ENCODE assay signal across 20 mouse cellular contexts in the genomic region with DNA sequence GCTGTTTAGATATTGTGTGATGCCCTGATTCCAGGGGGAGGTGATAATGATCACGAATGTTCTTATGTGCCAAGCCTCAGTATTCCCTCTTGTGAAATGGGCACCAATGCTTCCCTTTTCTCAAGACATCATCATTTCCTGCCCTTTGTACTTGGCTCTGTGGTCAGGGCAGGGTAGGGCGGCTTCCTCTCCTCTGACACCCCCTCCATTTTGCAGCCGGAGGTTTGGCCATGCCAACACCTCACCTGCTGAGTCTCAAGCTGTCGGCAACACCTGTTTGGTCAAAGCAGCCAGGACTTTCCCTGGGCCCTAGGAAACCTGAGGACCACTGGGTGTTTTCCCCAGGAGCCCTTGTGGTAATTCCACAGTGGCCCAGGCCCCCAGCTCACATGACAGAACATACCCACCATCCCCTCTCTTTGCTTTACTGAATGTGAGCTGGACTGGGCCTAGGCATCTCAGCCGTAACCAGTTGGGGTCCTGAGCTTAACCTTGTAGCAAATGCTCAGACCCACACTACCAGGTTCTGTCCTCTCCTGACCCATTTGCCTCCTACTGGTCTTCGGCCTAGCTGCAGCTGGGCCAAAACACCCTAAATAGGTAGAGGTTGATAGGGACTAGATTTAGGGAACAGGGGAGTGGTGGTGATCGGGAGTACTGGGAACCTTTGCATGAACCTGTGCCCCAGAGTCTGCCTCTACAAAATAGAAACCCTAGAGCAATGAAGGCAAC. TPM values are rescaled to one million over a fixed set of nuclear protein-coding genes. Genes with fewer than 3 reads are reported as not detected.
A peak's percentile ranks its signal among the peaks of the same experiment; 100 is the strongest.
DNase-seq lines count a peak whose midpoint lies in the region; ATAC-seq and TF ChIP-seq lines count a peak whose summit lies in the region.
"Had no signal": no experiment of that assay in that cellular context is flagged by ENCODE, and none has a peak within 500 bp of the region (broad histone marks: within the 10 kb centered on the region; RNA-seq: fewer than 3 reads in every experiment).

No protein-coding gene starts in this region.

- no peak for TF ChIP-seq CTCF in CH12.LX (conservative IDR thresholded peaks at IDR 0.05 in 1 of 2, IDR thresholded peaks at IDR 0.05 in 1 of 2; ENCODE audit: low read depth in 2 of 2, low read length in 2 of 2)

- in situ Hi-C loops in CH12.LX (cut with MboI; ENCODE audit: low pct_ligation_motif_present, low pct_unique_long_range_greater_than_20kb, low sequenced_read_pairs): no loop called here

- no peak overlapping the region for H3K27ac ChIP-seq in CH12.LX (ENCODE audit: insufficient read depth, low read depth)
- H3K27ac ChIP-seq: heart, embryonic 15.5 days; hindbrain, embryonic 10.5 days; limb, embryonic 13.5 days; liver, embryonic 14.5 days; neural tube, embryonic 12.5 days had no signal

- no peaks in the 10 kb centered on the region for H3K9me3 ChIP-seq in CH12.LX (replicated peaks; ENCODE audit: low read length)
- H3K9me3 ChIP-seq: heart, embryonic 15.5 days; hindbrain, embryonic 10.5 days; limb, embryonic 13.5 days; neural tube, embryonic 12.5 days had no signal

- no peak; the same call in 1 of the 2 replicates for TF ChIP-seq RAD21 in CH12.LX (IDR thresholded peaks at IDR 0.05; ENCODE audit: low read depth, low read length)

- no peak for TF ChIP-seq EP300 in CH12.LX (IDR thresholded peaks at IDR 0.05; ENCODE audit: low read length)

- H3K79me2 ChIP-seq in CH12.LX (replicated peaks; ENCODE audit: control insufficient read depth, extremely low read depth, insufficient read depth, poor library complexity, severe bottlenecking): no peaks in the 10 kb centered on the region

- 0 out of 2 replicates have a peak overlapping the region, but pooled peaks have one; percentile 18 for H3K4me2 ChIP-seq in CH12.LX (ENCODE audit: insufficient read depth, low read depth, poor library complexity, severe bottlenecking)
- H3K4me2 ChIP-seq: heart, embryonic 15.5 days; limb, embryonic 13.5 days; neural tube, embryonic 12.5 days had no signal

- H3K36me3 ChIP-seq in CH12.LX (replicated peaks in 1 of 2; ENCODE audit: control insufficient read depth in 1 of 2, insufficient read depth in 1 of 2, low read length in 1 of 2): no peaks in the 10 kb centered on the region
- H3K36me3 ChIP-seq: heart, embryonic 15.5 days; hindbrain, embryonic 10.5 days; limb, embryonic 13.5 days; neural tube, embryonic 12.5 days had no signal

- no peak for DNase-seq in CH12.LX (ENCODE audit: extremely low read depth)
- peak; percentile 97 for DNase-seq in brain, adult 2 months (ENCODE audit: low read depth, low spot score)
- DNase-seq in cerebellum, adult 9-11 months: peak; percentile 97
- no peak for DNase-seq in layer of hippocampus, adult 11-12 months (ENCODE audit: low spot score)
- no peak for DNase-seq in neural tube, embryonic 10.5 days (ENCODE audit: extremely low spot score, low spot score)
- DNase-seq: adrenal gland, postnatal 36 days; kidney, postnatal 10 days; layer of hippocampus, adult 9-11 months; right cerebral cortex, postnatal 25 days; thymus, postnatal 36 days had no signal

- H3K9ac ChIP-seq in CH12.LX (ENCODE audit: insufficient read depth, low read depth): no peak overlapping the region
- H3K9ac ChIP-seq: heart, embryonic 15.5 days; limb, embryonic 13.5 days; liver, embryonic 14.5 days; neural tube, embryonic 12.5 days had no signal

- H3K27me3 ChIP-seq in CH12.LX (replicated peaks): no peaks in the 10 kb centered on the region

- dilution Hi-C loops in CH12.LX (cut with MboI; ENCODE audit: extremely low pct_ligation_motif_present, extremely low pct_unique_long_range_greater_than_20kb, low sequenced_read_pairs): no loop called here

- TF ChIP-seq POLR2A in CH12.LX (IDR thresholded peaks at IDR 0.05; ENCODE audit: low read depth, low read length): no peak

- no peak overlapping the region for H3K4me3 ChIP-seq in CH12.LX (replicated peaks in 1 of 3; ENCODE audit: low read depth in 2 of 3, low read length in 2 of 3, poor library complexity in 1 of 3)
- H3K4me3 ChIP-seq: erythroblast, embryonic 14.5 days; heart, embryonic 15.5 days; hindbrain, embryonic 10.5 days; limb, embryonic 13.5 days; neural tube, embryonic 12.5 days had no signal

- ATAC-seq in megakaryocyte, adult 5-6 weeks (ENCODE audit: poor library complexity, severe bottlenecking): peak; percentile 91
- ATAC-seq in monocyte, adult 5-6 weeks (replicated peaks; ENCODE audit: insufficient number of reproducible peaks, low FRiP score, low TSS enrichment, poor library complexity, severe bottlenecking): no peak
- ATAC-seq: forebrain, embryonic 16.5 days; midbrain, embryonic 16.5 days had no signal

- H3K4me1 ChIP-seq in CH12.LX (ENCODE audit: control insufficient read depth in 1 of 2, insufficient read depth in 2 of 2): peaks cover 27 to 72% of the 10 kb centered on the region in 2 experiments

TF ChIP-seq in CH12.LX, 34 proteins besides CTCF, POLR2A, EP300 and RAD21:
- no peak for TF ChIP-seq JUND (conservative IDR thresholded peaks at IDR 0.05; ENCODE audit: low read depth, low read length)
- TF ChIP-seq MAFK (IDR thresholded peaks at IDR 0.05; ENCODE audit: insufficient replicate concordance, low read length): no peak
- TF ChIP-seq ZMIZ1 (IDR thresholded peaks at IDR 0.05; ENCODE audit: low read depth, low read length): no peak
- TF ChIP-seq BHLHE40 (IDR thresholded peaks at IDR 0.05; ENCODE audit: low read depth, low read length): peak; percentile 90
- no peak for TF ChIP-seq SIN3A (IDR thresholded peaks at IDR 0.05; ENCODE audit: low read length)
- TF ChIP-seq TCF12 (IDR thresholded peaks at IDR 0.05; ENCODE audit: low read depth, low read length): peak; percentile 46; the same call in 1 of the 2 replicates

RNA-seq across cellular contexts. Expression of a gene that starts 7.7 kb away (rescaled TPM):
- not detected in 2 replicates for total RNA-seq in CH12.LX (2012; rRNA removed)
- not detected in 2 replicates for total RNA-seq in CH12.LX (2014; rRNA removed)
- polyA plus RNA-seq in CH12.LX (2012; ENCODE audit: insufficient read length, low read depth): not detected in 2 replicates
- total RNA-seq in megakaryocyte, adult 5-6 weeks (2015): not detected in 2 replicates
- not detected in 2 replicates for total RNA-seq in megakaryocyte, adult 5-6 weeks (2017)
- total RNA-seq in monocyte, adult 5-6 weeks (2017): not detected in 3 replicates

Comparison
In these comparisons a context has a peak if more than half of its experiments do, and no peak if none do; other contexts are left out.
1. DNase-seq: peak in brain, adult 2 months (single experiment) and cerebellum, adult 9-11 months (single experiment); none in CH12.LX (single experiment), layer of hippocampus, adult 11-12 months (single experiment) and neural tube, embryonic 10.5 days (single experiment).